Mouse (Mus musculus) hindbrain, embryonic 11.5 days (tissue): Measurements from ENCODE around the gene Armc6. TPM values are rescaled to one million over a fixed set of nuclear protein-coding genes. Genes with fewer than 3 reads are reported as not detected.

Experiments
- ATAC-seq: fragments of 200-750 bp; cut with Nextera tagmentation; 2 replicates; pipeline ENCODE4 v1.8.0; 2017; ENCODE audit warnings: mild to moderate bottlenecking, moderate TSS enrichment, moderate library complexity; ENCODE audit not compliant: low FRiP score
- DNase-seq: peaks from one replicate; pipeline ENCODE4 v3.0.0-alpha.2; 2015; ENCODE audit warnings: low spot score
- H3K27ac ChIP-seq: fragments of 300-500 bp; sonication (generic); 2 replicates; pipeline ENCODE4 v1.5.1; 2014; ENCODE audit warnings: mild to moderate bottlenecking, low read depth, low read length
- H3K27me3 ChIP-seq: fragments of 300-500 bp; sonication (generic); 2 replicates; pipeline ENCODE4 v1.6.1; 2014; ENCODE audit warnings: mild to moderate bottlenecking, low read length, moderate library complexity, mixed read lengths; ENCODE audit not compliant: control insufficient read depth, insufficient read depth
- H3K36me3 ChIP-seq: fragments of 300-500 bp; sonication (generic); 2 replicates; pipeline ENCODE4 v1.6.1; 2014; ENCODE audit warnings: mild to moderate bottlenecking, low read length, moderate library complexity, mixed read lengths; ENCODE audit not compliant: control insufficient read depth, insufficient read depth
- H3K4me1 ChIP-seq: fragments of 300-500 bp; sonication (generic); replicated peaks from 2 replicates; pipeline ENCODE4 v1.6.1; 2014; ENCODE audit warnings: low read length, mixed read lengths; ENCODE audit not compliant: control insufficient read depth, insufficient read depth
- H3K4me2 ChIP-seq: fragments of 300-500 bp; sonication (generic); replicated peaks from 2 replicates; pipeline ENCODE4 v1.6.1; 2014; ENCODE audit warnings: mild to moderate bottlenecking, low read depth, low read length
- H3K4me3 ChIP-seq: fragments of 300-500 bp; sonication (generic); 2 replicates; pipeline ENCODE4 v1.5.1; 2014; ENCODE audit warnings: low read depth, low read length
- H3K9ac ChIP-seq: fragments of 300-500 bp; sonication (generic); 2 replicates; pipeline ENCODE4 v1.6.1; 2014; ENCODE audit warnings: low read depth, low read length
- H3K9me3 ChIP-seq: fragments of 300-500 bp; sonication (generic); 2 replicates; pipeline ENCODE4 v1.6.1; 2016; ENCODE audit warnings: low read length; ENCODE audit not compliant: control insufficient read depth
- WGBS: fragments of 180-500 bp; shearing (Covaris S2); extraction: QIAGEN DNeasy Blood & Tissue Kit; methylation state at CpG from one replicate; pipeline ENCODE4 v1.1.7; 2014; 5-methylcytosine and 5-hydroxymethylcytosine counted together
- polyA plus RNA-seq: library from polyadenylated mRNA; unstranded; fragments of >200 nt; fragmentation: Nextera tagmentation; extraction: Ambion mirVana; gene quantifications from 2 replicates; pipeline ENCODE4 v1.2.1, GENCODE M21; 2014

Armc6 gene
- polyA plus RNA-seq, 1 experiment from 2014 or later, result 37.5 TPM

DNA sequence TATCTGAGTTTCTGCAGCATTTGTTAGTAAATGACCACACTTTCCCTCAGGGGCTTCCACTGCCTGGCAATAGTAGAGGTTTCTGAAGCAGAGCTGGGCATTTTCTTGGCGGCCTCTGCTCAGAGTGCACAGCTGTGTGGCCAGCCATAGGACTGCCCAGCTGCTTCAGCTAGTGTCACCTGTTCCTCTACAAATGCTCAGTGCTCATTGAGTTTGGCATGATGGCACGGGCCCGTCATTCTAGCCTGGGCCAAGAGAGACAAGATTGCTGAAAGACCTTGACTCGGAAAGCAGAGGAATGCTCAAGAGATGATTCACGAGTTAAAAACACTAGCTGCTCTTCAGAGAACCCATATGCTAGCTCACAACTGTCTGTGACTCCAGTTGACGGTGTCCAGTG, 12.4 kb upstream of the Armc6 start:
- Histone ChIP-seq H3K4me1 (no peaks in the 10 kb centered on the region), H3K4me2 (no peak overlapping the region), H3K27ac (no peak overlapping the region), H3K4me3 (no peak overlapping the region), H3K27me3 (no peaks in the 10 kb centered on the region), H3K9me3 (no peaks in the 10 kb centered on the region), H3K36me3 (peaks cover 21% of the 10 kb centered on the region), H3K9ac (peak overlapping the region; percentile 28; the same call in 1 of the 2 replicates)
- WGBS, result 95% methylated on average over 6 of the region's 6 CpGs
- no peak for ATAC-seq
- DNase-seq, result no peak

DNA sequence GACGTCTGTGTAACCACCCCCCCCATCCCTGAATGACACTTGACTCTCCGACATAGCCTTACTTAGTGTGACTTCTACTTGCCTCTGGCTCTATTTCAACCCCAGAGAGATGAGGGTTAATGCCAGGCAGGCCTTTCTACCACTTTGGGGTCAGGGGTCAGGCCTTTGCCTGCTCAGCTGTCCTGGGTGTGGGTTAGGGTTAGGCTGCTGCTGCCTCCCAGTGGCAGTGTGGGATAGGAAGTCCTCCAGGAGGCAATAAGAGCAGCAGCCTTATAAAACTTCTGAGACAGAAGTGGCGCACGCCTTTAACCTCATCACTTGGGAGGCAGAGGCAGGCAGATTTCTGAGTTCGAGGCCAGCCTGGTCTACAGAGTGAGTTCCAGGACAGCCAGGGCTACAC, 6.4 kb upstream of the Armc6 start:
- Histone ChIP-seq H3K4me1 (no peaks in the 10 kb centered on the region), H3K36me3 (peaks cover 18% of the 10 kb centered on the region; the same call in 1 of the 2 replicates), H3K9me3 (no peaks in the 10 kb centered on the region), H3K27ac (no peak overlapping the region), H3K4me2 (no peak overlapping the region), H3K27me3 (no peaks in the 10 kb centered on the region), H3K4me3 (no peak overlapping the region), H3K9ac (no peak overlapping the region)
- no peak for ATAC-seq
- no peak for DNase-seq
- 91% methylated on average over 5 of the region's 5 CpGs for WGBS

GRCm38 (mm10) chr8:70237842-70238241, 3.6 kb upstream of the Armc6 start:
- Histone ChIP-seq H3K9ac (no peak overlapping the region), H3K4me2 (no peak overlapping the region), H3K4me1 (no peaks in the 10 kb centered on the region), H3K27me3 (no peaks in the 10 kb centered on the region), H3K4me3 (no peak overlapping the region), H3K9me3 (no peaks in the 10 kb centered on the region), H3K27ac (no peak overlapping the region), H3K36me3 (peaks cover 13% of the 10 kb centered on the region; the same call in 1 of the 2 replicates)
- no peak for DNase-seq
- 96% methylated on average over 2 of the region's 2 CpGs for WGBS
- ATAC-seq, result no peak

DNA sequence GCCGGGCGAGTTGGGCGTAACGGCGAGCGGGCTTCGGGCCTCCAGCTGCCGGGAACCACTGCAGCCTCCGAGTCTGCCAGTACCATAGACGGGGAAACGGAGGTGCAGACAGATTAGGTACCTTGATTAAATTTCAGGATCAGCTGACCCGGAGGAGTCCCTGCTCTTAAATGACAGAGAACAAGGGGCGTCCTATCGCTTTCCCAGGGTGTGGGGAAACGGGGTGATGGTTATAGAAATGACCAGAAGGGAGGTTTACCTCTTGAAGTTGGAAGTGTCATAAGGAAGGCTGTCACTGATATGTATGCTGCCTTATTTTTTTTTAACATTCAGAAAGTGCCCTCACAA, 489 bp upstream of the Armc6 start:
- 0 out of 2 replicates have a peak, but pooled peaks cover 6% of the 10 kb centered on the region for H3K36me3 ChIP-seq
- peak overlapping the region; percentile 92 for H3K9ac ChIP-seq
- peak overlapping the region; percentile 87 for H3K27ac ChIP-seq
- peak overlapping the region; percentile 93 for H3K4me2 ChIP-seq
- no peak for ATAC-seq
- DNase-seq, result no peak
- peak overlapping the region; percentile 81 for H3K4me3 ChIP-seq
- under 1% methylated on average over 15 of the region's 15 CpGs for WGBS
- H3K4me1 ChIP-seq, result no peaks in the 10 kb centered on the region
- H3K9me3 ChIP-seq, result no peaks in the 10 kb centered on the region
- no peaks in the 10 kb centered on the region for H3K27me3 ChIP-seq

- no peaks in the 10 kb centered on the region for H3K27me3 ChIP-seq
- no peaks in the 10 kb centered on the region for H3K9me3 ChIP-seq
- H3K27ac ChIP-seq, result no peak overlapping the region
- peak overlapping the region; percentile 93 for H3K4me2 ChIP-seq
- H3K4me3 ChIP-seq, result peak overlapping the region; percentile 81
- 0 out of 2 replicates have a peak, but pooled peaks cover 6% of the 10 kb centered on the region for H3K36me3 ChIP-seq
- no peaks in the 10 kb centered on the region for H3K4me1 ChIP-seq
- DNase-seq (no peak), ATAC-seq (peak; percentile 41)
- 6% methylated on average over 13 of the region's 13 CpGs for WGBS
- peak overlapping the region; percentile 92 for H3K9ac ChIP-seq
Observed at GRCm38 (mm10) chr8:70233606-70234005, 660 bp downstream of the Armc6 start.

GRCm38 (mm10) chr8:70230837-70231236, 3.4 kb downstream of the Armc6 start:
- H3K9ac ChIP-seq, result no peak overlapping the region
- no peaks in the 10 kb centered on the region for H3K4me1 ChIP-seq
- no peak for DNase-seq
- no peaks in the 10 kb centered on the region for H3K9me3 ChIP-seq
- H3K4me2 ChIP-seq, result no peak overlapping the region
- WGBS, result 88% methylated on average over 9 of the region's 9 CpGs
- no peak overlapping the region for H3K27ac ChIP-seq
- no peaks in the 10 kb centered on the region for H3K27me3 ChIP-seq
- no peak for ATAC-seq
- H3K4me3 ChIP-seq, result no peak overlapping the region
- H3K36me3 ChIP-seq, result no peaks in the 10 kb centered on the region; the same call in 1 of the 2 replicates

- DNase-seq, result peak; percentile 35
- Histone ChIP-seq H3K9me3 (no peaks in the 10 kb centered on the region), H3K27ac (no peak overlapping the region), H3K9ac (no peak overlapping the region), H3K4me2 (no peak overlapping the region), H3K36me3 (no peaks in the 10 kb centered on the region; the same call in 1 of the 2 replicates), H3K27me3 (no peaks in the 10 kb centered on the region), H3K4me1 (no peaks in the 10 kb centered on the region), H3K4me3 (no peak overlapping the region)
- WGBS, result 24% methylated on average over 4 of the region's 4 CpGs
- ATAC-seq, result 0 out of 2 replicates have a peak, but pooled peaks have one; percentile 19
Observed at GRCm38 (mm10) chr8:70227997-70228396, 6.3 kb downstream of the Armc6 start.

GRCm38 (mm10) chr8:70223341-70223740, 10.9 kb downstream of the Armc6 start:
- Histone ChIP-seq H3K36me3 (no peaks in the 10 kb centered on the region; the same call in 1 of the 2 replicates), H3K4me1 (no peaks in the 10 kb centered on the region), H3K9ac (no peak overlapping the region), H3K4me2 (no peak overlapping the region), H3K27me3 (no peaks in the 10 kb centered on the region), H3K9me3 (no peaks in the 10 kb centered on the region), H3K27ac (no peak overlapping the region), H3K4me3 (no peak overlapping the region)
- peak; percentile 27 for DNase-seq
- no peak for ATAC-seq
- 53% methylated on average over 6 of the region's 6 CpGs for WGBS

DNA sequence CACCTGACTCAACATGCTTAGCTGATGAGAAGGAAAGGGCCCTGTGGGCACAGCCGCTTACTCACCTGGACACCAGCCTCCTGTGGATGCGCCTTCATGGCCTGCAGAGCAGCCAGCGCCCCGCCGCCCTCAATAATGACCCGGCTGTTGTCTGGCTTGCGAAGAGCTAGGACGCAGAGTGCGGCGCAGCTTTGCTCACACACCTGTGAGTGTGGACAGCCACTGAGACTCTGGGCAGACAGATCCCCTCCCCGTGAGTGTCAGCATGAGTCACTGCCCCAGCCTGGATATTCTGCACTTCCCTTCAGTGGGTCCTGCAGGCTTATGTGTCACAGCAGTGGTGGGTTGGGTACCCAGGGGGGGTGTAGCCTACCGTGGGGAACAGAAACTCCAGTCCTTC, 12.2 kb downstream of the Armc6 start:
- WGBS, result 95% methylated on average over 12 of the region's 12 CpGs
- Histone ChIP-seq H3K27ac (no peak overlapping the region), H3K9me3 (no peaks in the 10 kb centered on the region), H3K27me3 (no peaks in the 10 kb centered on the region), H3K36me3 (no peaks in the 10 kb centered on the region), H3K9ac (no peak overlapping the region), H3K4me2 (no peak overlapping the region), H3K4me3 (no peak overlapping the region), H3K4me1 (no peaks in the 10 kb centered on the region)
- ATAC-seq, result no peak
- no peak for DNase-seq
